In genomic region chr14:19961924-19962915, GRCm38 (mm10) we compare ENCODE assay signal across 13 mouse cellular contexts. TPM values are rescaled to one million over a fixed set of nuclear protein-coding genes. Genes with fewer than 3 reads are reported as not detected.
A peak's percentile ranks its signal among the peaks of the same experiment; 100 is the strongest.
DNase-seq lines count a peak whose midpoint lies in the region; ATAC-seq and TF ChIP-seq lines count a peak whose summit lies in the region.
"Had no signal": no experiment of that assay in that cellular context is flagged by ENCODE, and none has a peak within 500 bp of the region (broad histone marks: within the 10 kb centered on the region; RNA-seq: fewer than 3 reads in every experiment).

No protein-coding gene starts in this region.

- H3K36me3 ChIP-seq in neural tube, embryonic 12.5 days = peaks cover 9% of the 10 kb centered on the region
- peaks cover 22% of the 10 kb centered on the region for H3K36me3 ChIP-seq in neural tube, embryonic 13.5 days
- no peaks in the 10 kb centered on the region for H3K36me3 ChIP-seq in kidney, adult 2 months (ENCODE audit: control insufficient read depth, insufficient read depth, low read length)
- H3K36me3 ChIP-seq: liver, embryonic 13.5 days; stomach, embryonic 15.5 days had no signal

- ATAC-seq in neural tube, embryonic 12.5 days (ENCODE audit: low FRiP score, low read depth) = 0 out of 2 replicates have a peak, but pooled peaks have one; percentile 37
- ATAC-seq in hematopoietic stem cell, adult 5-6 weeks (replicated peaks in 1 of 2; ENCODE audit: insufficient read depth in 1 of 2, low FRiP score in 2 of 2, low TSS enrichment in 1 of 2, low read depth in 1 of 2, poor library complexity in 2 of 2, severe bottlenecking in 2 of 2) = peak; percentile 28 to 63; a peak in 1 of 4 replicates
- no peak for ATAC-seq in neural tube, embryonic 13.5 days (ENCODE audit: low read depth)
- ATAC-seq: intestine, postnatal 0 days had no signal

- no peak overlapping the region for H3K27ac ChIP-seq in neural tube, embryonic 12.5 days
- H3K27ac ChIP-seq in neural tube, embryonic 13.5 days (replicated peaks) = peak overlapping the region; percentile 73
- no peak overlapping the region for H3K27ac ChIP-seq in kidney, adult 2 months (ENCODE audit: insufficient read depth, low read depth, low read length)
- H3K27ac ChIP-seq: heart, adult 2 months; liver, embryonic 13.5 days; stomach, embryonic 15.5 days had no signal

- TF ChIP-seq CTCF in kidney, adult 2 months (conservative IDR thresholded peaks at IDR 0.05; ENCODE audit: insufficient read depth, insufficient read length, low read depth, low read length) = no peak

- TF ChIP-seq POLR2A in kidney, adult 2 months (IDR thresholded peaks at IDR 0.05; ENCODE audit: low read depth, low read length) = no peak

- H3K27me3 ChIP-seq in neural tube, embryonic 12.5 days (replicated peaks) = no peaks in the 10 kb centered on the region
- no peaks in the 10 kb centered on the region for H3K27me3 ChIP-seq in neural tube, embryonic 13.5 days
- no peaks in the 10 kb centered on the region; the same call in 1 of the 2 replicates for H3K27me3 ChIP-seq in kidney, adult 2 months (replicated peaks; ENCODE audit: control insufficient read depth, insufficient read depth, low read length)
- H3K27me3 ChIP-seq: liver, embryonic 13.5 days; stomach, embryonic 15.5 days had no signal

- H3K9ac ChIP-seq in neural tube, embryonic 12.5 days = no peak overlapping the region
- no peak overlapping the region for H3K9ac ChIP-seq in neural tube, embryonic 13.5 days
- H3K9ac ChIP-seq: liver, embryonic 13.5 days; stomach, embryonic 15.5 days had no signal

- no peak overlapping the region for H3K4me2 ChIP-seq in neural tube, embryonic 12.5 days (replicated peaks)
- no peak overlapping the region for H3K4me2 ChIP-seq in neural tube, embryonic 13.5 days
- H3K4me2 ChIP-seq: liver, embryonic 13.5 days; stomach, embryonic 15.5 days had no signal

- H3K4me1 ChIP-seq in neural tube, embryonic 12.5 days = peaks cover 13% of the 10 kb centered on the region
- H3K4me1 ChIP-seq in neural tube, embryonic 13.5 days (replicated peaks) = peaks cover 39% of the 10 kb centered on the region
- peaks cover 3% of the 10 kb centered on the region; the same call in 1 of the 2 replicates for H3K4me1 ChIP-seq in kidney, adult 2 months (ENCODE audit: control insufficient read depth, insufficient read depth, low read length)
- H3K4me1 ChIP-seq: liver, embryonic 13.5 days; stomach, embryonic 15.5 days had no signal

- no peak overlapping the region for H3K4me3 ChIP-seq in neural tube, embryonic 12.5 days
- H3K4me3 ChIP-seq in neural tube, embryonic 13.5 days = no peak overlapping the region
- no peak overlapping the region for H3K4me3 ChIP-seq in kidney, adult 2 months (ENCODE audit: insufficient read depth, low read depth, low read length)
- H3K4me3 ChIP-seq: heart, adult 2 months; liver, embryonic 13.5 days; stomach, embryonic 15.5 days had no signal

- no peak for DNase-seq in neural tube, embryonic 10.5 days (ENCODE audit: extremely low spot score, low spot score)
- DNase-seq in retina, postnatal 1 day = no peak
- DNase-seq in cerebellum, adult 18-20 months = no peak
- DNase-seq in kidney, adult 2 months = no peak
- DNase-seq: heart, adult 2 months; layer of hippocampus, postnatal 36 days; liver, embryonic 13.5 days; right cerebral cortex, adult 18-20 months had no signal

- no peaks in the 10 kb centered on the region for H3K9me3 ChIP-seq in neural tube, embryonic 12.5 days
- H3K9me3 ChIP-seq in neural tube, embryonic 13.5 days = no peaks in the 10 kb centered on the region
- H3K9me3 ChIP-seq: liver, embryonic 13.5 days; stomach, embryonic 15.5 days had no signal

- 63% methylated on average over 15 of the region's 15 CpGs for WGBS in neural tube, embryonic 12.5 days
- 55% methylated on average over 15 of the region's 15 CpGs for WGBS in neural tube, embryonic 13.5 days
- WGBS in kidney, adult 2 months = 67% methylated on average over 15 of the region's 15 CpGs

RNA-seq across cellular contexts. Expression of gene Gng2, which starts 15.2 kb away (rescaled TPM):
- 233 and 249 TPM in 2 replicates for polyA plus RNA-seq in neural tube, embryonic 12.5 days (2016; fragmentation: Nextera tagmentation; extraction: Ambion mirVana)
- 67.2 and 72.2 TPM in 2 replicates for total RNA-seq in hematopoietic stem cell, adult 5-6 weeks (2017)
- polyA plus RNA-seq in neural tube, embryonic 13.5 days (2015; fragmentation: Nextera tagmentation; extraction: Ambion mirVana) = 299 and 332 TPM in 2 replicates
- polyA plus RNA-seq in kidney, adult 2 months (2012; rRNA removed) = 6.6 and 9.0 TPM in 2 replicates

Comparison
In these comparisons a context has a peak if more than half of its experiments do, and no peak if none do; other contexts are left out.
1. RNA of gene Gng2, which starts 15.2 kb away (polyA plus RNA-seq): 299 to 332 TPM in neural tube, embryonic 13.5 days and 233 to 249 TPM in neural tube, embryonic 12.5 days; 6.6 to 9.0 TPM in kidney, adult 2 months; every median in the first group is over 10 times any median in the second.